Mouse (Mus musculus) urinary bladder, postnatal 25 days (tissue): ENCODE measurements around the gene Vwa8.

Experiments
- DNase-seq: peaks from one replicate; pipeline ENCODE4 v3.0.0; 2022; ENCODE audit warnings: low spot score

The Vwa8 gene

GRCm38 (mm10) chr14:79184071-79184470, 335.2 kb downstream of the Vwa8 start:
- DNase-seq, result no peak

DNA sequence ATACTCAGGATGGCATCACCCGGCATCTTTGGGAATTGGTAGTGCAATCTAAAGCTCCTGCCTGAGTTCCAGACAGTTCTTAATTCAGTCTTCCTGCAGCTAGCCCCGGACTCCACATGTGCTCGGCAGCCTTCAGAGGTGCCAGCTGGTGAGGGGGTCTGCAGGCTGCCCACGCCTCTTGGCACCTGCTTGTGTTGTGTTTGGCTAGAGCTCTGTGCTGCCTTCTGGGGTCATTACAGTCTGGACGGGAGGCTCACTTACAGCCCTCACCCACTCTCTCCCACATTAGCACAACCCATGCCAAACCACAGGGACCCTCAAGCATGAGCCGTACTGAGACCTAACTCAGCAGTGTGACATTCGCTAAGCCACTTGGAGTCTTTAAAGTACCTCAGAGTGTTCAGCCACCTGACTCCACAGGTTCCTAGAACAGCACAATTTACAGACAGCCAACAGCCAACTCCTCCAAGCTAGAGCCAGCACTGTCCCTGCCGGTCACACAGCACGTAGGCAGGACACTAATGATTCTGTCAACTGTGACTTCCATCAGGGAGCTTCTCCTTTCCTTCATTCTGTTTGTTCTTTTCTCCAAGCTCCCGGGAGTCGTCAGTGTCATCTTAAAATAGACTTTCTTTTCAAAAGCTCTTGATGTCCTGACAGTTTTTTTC, 336.3 kb downstream of the Vwa8 start:
- DNase-seq, result no peak

DNA sequence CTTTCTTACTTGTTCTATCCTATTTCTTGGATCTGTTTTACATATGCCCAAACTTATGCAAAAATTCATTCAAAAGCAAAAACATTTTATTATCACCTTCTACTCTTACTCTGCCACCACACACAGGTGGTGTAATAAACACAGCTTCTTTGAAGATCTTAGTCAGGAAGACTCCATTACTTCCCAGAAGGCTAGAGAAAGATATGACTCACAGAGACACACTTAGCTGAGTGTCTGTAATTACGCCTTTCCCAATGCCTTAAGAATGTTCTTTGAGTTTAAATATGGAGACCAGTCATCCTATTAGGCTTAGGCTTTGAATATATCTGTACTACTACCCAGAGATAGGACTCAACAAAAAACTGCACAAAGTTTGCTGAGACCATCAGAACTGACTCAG, 338.1 kb downstream of the Vwa8 start:
- DNase-seq, result no peak

DNA sequence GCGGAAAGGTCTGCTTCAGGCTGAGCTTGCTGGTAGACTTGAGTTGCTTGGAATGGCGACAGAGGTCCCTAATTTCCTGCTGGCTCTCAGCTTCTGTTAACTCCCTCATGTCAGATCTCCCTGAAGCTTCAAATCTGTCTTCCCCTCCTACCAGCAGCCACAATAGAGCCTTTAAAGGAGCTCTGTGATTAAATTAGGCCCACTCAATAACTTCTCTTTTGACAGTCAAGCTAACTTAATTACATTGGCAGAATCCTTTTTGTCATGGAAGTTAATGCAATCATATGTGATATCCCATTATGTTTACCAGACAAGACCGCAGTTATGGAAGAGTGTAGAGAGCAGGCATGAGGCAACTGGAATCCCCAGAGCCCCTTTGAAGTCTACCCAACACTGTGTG, 347.9 kb downstream of the Vwa8 start:
- DNase-seq, result no peak

- DNase-seq, result no peak
Observed at GRCm38 (mm10) chr14:79198066-79198465, 349.2 kb downstream of the Vwa8 start.

DNA sequence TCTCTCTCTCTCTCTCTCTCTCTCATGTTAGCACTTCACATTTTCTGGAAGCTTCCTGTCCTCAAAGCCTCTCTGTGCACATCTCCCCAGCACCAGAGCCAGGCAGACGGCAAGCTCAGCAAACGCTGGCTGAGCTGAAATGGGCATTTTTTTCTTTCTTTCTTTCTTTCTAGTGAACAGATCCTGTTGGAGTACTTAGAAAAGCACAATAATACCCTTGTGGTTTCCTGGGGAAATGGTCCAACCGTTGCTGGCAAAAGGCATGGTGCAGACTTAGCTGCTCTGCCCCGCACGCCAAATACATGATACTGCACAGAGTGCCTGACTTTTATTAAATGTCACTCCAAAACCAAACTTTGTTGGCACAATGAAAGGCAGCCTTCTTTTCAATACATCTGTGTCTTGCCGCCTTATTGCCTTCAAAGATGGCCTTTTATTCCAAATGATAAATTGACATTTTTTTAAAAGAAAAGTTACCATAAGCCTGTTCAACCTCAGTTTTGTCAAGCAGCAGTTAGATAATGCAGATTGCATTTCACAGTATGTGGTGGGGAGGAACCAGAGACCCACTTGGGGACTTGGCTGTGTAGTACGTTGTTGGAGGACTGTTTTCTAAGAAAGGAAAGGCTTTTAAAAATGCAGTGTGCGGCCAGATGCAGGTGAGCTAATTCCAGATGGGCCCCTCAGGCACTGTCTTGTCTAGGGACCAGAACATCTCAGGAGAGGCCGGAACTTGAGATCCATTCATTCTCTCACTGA, 351.5 kb downstream of the Vwa8 start:
- no peak for DNase-seq

GRCm38 (mm10) chr14:79200892-79201285, 352.0 kb downstream of the Vwa8 start:
- DNase-seq, result no peak

GRCm38 (mm10) chr14:79202722-79203362, 354.0 kb downstream of the Vwa8 start:
- no peak for DNase-seq

DNA sequence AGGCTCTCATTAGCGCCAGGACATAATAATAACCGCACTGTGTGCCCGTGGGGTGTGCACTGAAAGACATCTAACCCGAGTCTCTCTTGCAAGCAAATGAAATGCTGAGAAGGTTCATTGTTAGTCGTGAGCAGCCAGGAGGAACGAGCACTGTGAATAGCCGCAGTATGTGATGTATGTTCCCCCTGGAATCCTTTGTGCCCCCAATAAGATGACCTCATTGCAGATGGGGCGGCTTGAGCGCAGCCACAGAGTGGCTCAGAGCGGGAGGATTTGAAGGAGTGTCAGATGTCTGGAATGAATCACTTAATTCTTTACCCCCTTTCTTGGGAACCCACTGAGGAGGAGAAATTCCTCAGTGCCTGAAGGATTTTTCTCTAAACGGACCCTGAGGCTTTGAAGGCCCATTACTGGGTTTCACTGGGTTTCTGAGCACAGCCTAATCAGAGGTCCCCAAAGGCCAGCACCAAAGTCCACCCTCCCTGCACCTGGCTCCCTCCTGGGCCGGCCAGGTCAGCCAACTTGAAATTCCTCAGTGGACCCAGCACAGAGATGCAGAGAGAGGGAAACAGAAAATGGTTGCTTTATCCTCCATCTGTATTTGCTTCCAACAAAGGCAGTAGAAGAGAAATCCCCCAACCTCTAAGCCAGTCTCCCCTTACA, 354.8 kb downstream of the Vwa8 start:
- DNase-seq, result no peak

- DNase-seq, result no peak
Observed at GRCm38 (mm10) chr14:79204866-79205265, 356.0 kb downstream of the Vwa8 start.

DNA sequence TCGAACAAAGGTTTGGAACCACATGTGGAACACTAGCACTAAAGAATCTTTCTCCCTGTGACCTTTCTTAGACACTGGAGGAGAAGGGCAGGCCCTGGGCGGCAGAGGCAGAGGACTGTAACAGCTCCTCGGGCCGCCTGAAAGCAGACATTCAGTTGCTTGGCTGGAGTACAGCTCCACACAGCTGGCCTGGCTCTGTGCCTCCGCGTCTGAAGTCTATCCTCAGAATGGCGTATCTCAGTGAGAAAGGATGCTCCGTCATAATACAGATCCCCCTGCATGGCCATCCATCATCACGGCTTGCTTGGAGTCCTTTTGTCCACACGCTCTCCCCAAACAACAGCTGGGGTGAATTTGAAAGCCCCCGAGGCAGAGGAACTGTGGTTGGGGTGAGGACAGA, 357.4 kb downstream of the Vwa8 start:
- DNase-seq, result peak; percentile 29

- DNase-seq, result no peak
Observed at GRCm38 (mm10) chr14:79208468-79208867, 359.6 kb downstream of the Vwa8 start.

DNA sequence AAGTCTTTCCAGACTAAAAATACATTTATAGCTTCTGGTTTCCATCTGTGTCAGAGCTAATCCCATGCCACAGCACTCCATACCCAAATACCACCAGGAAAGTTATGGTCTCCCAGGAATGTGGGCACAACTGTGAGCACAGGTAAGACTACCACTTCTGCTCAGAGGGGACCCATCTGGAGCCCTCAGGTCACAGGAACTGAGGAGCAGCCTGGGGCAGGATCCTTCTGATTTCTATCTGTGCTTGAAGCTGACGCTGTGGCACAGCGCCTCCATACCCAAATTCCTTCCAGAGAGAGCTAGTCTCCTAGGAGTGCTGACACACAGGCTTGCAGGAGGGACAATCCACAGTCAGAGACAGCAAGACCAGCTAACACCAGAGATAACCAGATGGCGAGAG, 361.0 kb downstream of the Vwa8 start:
- DNase-seq, result no peak

- DNase-seq, result no peak
Observed at GRCm38 (mm10) chr14:79212380-79212991, 363.6 kb downstream of the Vwa8 start.

DNA sequence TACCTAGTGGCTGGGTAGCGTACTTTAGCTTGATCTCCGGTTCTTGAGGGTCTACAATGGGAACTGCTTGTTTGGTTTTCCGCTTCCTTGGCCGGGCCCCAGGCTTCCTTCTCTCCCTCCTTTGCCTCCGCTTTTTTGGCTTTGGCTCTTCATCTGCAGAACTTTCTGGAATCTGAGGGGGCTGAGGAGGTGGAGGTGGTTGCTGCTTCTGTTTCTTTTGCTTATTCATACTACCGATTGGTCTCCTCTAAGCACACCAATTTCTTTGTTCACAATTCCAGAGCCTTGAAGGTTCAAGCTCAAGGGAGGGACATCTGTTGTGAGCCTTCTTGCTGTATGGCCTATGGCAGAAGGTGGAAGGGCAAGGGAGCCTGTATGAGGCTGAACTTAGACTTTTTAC, 365.3 kb downstream of the Vwa8 start:
- no peak for DNase-seq

DNA sequence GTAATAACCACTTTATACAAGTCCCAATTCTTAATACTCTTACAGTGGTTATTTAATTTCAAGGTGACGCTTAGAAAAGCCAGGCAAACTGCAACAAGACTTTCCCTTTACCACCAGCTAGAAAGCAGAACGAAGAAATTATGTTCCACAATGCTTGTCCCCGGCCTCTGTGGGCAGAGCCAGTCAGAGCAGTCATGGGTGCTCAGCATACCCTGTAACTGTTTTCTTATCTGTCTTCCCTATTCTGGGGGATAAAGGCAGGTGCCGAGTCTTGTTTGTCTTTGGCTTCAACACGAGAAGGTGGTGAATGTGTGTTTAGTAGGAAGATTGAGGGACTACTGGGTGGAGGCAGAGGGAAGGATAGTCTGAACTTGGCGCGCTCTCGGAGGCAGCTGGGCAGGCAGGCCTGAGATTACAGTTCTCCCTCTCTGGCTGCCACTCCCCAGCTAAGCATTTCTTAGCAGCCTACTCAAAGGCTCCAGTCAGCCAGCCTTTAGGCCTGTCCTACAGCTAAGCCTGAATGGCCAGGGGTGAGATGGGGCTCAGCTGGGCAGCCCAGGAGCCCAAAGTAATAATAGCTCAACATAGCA, 365.9 kb downstream of the Vwa8 start:
- DNase-seq, result no peak

DNA sequence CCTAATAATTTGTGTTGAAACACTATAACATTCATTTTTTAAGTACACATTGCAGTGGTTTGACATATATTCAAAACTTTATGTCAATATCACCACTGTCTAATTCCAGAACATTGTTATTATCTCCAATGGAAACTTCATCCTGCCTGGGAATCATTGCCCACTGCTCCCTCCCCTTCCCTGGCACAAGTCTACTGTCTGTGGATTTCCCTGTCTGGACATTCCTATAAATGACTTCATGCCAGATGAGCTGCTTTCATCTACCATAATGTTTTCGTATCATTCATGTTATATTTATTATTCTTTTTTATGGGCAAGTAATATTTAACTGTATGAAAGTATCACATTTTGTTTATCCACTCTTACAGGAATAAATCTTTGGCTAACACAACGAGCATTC, 367.5 kb downstream of the Vwa8 start:
- DNase-seq, result no peak

DNA sequence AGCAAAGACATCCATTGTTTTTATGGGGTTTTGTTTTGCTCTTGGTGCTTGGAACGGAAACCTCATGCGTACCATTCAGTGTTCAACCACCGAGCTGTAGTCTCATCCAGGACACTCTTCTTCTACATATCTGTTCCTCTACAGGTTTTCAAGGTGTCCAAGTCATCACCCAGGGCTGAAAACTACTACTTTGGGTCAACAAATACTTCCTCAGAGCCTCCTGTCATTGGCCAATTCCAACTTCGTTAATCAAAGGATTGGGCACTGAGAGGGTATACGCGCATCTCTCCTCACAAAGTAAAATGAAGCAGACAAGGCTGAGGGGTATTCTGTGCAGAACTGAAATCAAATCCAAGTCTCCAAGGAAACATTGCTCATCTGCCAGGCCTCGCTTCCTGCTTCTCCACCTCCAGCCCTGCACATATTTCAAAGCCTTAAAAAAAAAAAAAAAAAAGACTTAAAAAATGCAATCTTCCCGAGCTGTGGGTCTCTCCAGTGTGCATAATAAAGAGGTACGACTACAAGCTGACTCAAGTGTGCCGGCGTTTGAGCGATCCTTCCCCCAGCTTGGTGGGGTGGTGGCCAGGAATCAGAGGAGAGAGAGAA, 374.7 kb downstream of the Vwa8 start:
- DNase-seq, result no peak

GRCm38 (mm10) chr14:79225458-79225857, 376.6 kb downstream of the Vwa8 start:
- DNase-seq, result no peak

DNA sequence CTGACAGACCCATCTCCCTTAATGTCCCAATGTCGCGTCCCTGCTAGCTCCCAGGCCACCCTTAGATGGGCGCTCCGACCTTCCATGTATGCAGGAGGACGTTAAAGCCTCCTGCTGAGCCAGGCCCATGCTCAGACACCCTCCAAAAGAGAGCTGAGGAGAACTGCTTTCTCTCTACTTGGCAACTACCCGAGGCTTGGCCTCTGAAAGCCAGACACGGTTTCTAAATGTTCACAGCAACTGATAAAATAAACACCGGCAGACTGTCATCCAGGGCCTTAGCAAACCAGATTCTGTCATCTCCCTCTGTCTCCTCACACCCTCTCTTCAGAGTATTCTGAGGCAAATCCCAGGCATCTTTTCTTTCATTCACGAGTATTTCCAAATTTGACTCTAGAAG, 377.2 kb downstream of the Vwa8 start:
- no peak for DNase-seq

DNA sequence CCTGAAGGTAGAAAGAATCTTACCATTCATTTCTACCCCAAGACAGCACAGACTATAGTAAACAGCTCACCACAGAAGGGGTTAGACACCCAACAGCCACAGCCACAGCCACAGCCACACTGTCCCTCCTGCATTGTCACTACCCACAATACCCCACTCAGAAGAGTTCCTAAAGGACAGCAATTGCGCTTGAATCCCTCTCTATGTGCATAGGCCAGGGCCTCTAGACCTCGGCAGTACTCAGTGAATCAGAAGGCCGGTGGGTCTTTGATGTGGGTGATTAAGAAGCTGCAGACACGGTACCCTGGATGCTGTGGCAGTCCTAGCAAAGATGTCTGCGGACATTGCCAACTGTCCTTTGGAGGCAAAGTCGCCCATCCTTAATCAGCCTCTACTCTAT, 377.9 kb downstream of the Vwa8 start:
- no peak for DNase-seq

DNA sequence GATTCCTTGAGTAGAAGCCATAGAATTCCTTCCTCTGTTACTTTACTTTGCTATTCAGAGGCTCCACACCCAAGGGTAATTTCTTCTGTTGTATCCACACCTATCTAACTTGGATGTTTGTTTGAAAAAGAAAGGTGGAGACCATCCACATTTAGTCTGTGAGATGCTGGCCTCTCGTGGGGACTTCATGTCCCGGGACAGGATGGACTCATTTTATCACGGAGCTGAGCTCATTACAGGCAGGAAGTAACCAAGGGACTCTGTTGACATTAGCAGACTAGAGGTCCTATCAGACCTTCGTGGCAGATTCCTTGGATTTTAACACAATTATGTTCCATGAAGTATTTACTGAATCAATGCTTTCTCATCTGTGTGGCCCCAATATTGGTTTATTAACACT, 379.1 kb downstream of the Vwa8 start:
- no peak for DNase-seq
